Mouse (Mus musculus) olfactory bulb, adult 2 months (tissue): Measurements from ENCODE around the gene Hnrnpab.

Experiments
- CTCF ChIP-seq: fragments of 200-500 bp; IDR thresholded peaks from 2 replicates; pipeline ENCODE4 v1.5.1; 2012; ENCODE audit warnings: low read depth, mild to moderate bottlenecking, low read length, moderate library complexity; ENCODE audit not compliant: insufficient read depth
- POLR2A ChIP-seq: fragments of 200-500 bp; IDR thresholded peaks from 2 replicates; pipeline ENCODE4 v1.6.1; 2012; ENCODE audit warnings: mild to moderate bottlenecking, low read depth, low read length, moderate library complexity; ENCODE audit not compliant: insufficient read depth

- TF ChIP-seq CTCF (no peak), POLR2A (no peak)
These were observed 51.6 kb downstream of the Hnrnpab start for GRCm38 (mm10) chr11:51555066-51555465.
